Mouse (Mus musculus) urinary bladder, postnatal 36 days (tissue): Measurements from ENCODE around the gene Tnrc6b.

Experiments used
- DNase-seq, 2 experiments: peaks; one replicate each; pipeline ENCODE4 v3.0.0; 2022; ENCODE audit warnings: low spot score in 2 of 2, mixed read lengths in 1 of 2

The Tnrc6b gene

DNA sequence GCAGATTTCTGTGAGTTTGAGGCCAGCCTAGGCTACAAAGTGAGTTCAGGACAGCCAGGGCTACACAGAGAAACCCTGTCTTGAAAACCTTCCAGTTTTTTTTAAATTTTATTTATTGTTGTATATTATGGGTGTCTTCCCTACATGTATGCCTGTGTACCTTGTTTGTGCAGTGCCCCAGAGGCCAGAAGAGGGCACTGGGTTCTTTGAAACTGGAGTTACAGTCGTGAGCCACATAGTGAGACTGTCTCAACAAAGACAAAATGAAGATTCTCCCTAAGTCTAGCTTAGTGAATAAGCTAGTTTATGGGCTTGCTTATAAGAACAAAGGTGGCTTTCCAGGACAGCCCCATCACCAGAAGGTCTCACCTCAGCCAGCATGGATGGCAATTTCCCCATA, 25.4 kb downstream of the Tnrc6b start:
- no peak for DNase-seq

DNA sequence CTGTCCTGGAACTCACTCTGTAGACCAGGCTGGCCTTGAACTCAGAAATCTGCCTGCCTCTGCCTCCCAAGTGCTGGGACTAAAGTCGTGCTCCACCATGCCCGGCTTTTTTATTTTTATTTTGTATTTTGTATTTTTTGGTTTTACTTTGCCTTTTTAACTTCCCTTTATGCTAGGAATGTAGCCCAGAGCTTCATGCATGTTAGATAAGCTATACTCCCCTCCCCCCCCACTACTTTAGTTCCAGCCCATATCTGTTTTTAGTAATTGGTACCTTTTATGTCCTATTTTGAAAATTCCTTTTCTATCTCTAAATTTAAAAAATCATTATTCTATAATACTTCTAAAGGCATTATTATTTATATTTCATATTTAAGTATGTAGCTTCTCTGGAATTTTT, 27.1 kb downstream of the Tnrc6b start:
- DNase-seq: no peak

DNA sequence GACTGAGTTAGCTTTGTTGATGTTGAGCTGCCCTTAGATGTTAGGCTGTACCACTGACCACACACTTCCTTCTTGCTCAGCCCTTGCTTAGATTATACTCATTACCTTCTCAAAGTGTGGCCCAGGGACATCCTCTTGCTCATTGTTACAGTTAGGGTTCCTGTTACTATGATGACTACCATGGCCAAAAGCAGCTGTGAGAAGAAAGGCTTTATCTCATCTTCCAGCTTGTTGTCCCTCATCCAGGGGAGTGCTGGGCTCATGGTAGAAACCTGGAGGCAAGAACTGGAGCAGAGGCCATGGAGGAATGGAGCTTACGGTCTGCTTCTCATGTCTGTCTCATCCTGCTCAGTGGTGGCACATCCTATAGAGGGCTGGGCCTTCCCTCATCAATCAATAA, 28.9 kb downstream of the Tnrc6b start:
- DNase-seq: no peak

DNA sequence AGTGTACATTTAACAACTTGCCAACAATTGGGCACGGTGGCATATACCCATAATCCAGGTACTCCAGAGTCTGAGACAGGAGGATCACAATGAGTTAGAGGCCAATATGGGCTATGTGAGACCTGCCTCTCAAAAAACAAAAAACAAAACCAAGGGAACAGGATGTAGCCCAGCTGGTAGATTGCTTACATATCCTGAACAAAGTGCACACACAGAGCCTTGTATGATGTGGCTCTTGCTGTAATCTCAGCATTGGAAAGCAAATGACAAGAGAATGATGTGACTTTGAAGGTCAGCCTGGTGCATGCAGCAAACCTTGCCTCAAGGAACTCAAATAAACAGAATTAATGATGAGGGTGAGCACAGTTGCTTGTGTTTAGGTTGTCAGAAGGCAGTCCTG, 30.7 kb downstream of the Tnrc6b start:
- no peak for DNase-seq

DNA sequence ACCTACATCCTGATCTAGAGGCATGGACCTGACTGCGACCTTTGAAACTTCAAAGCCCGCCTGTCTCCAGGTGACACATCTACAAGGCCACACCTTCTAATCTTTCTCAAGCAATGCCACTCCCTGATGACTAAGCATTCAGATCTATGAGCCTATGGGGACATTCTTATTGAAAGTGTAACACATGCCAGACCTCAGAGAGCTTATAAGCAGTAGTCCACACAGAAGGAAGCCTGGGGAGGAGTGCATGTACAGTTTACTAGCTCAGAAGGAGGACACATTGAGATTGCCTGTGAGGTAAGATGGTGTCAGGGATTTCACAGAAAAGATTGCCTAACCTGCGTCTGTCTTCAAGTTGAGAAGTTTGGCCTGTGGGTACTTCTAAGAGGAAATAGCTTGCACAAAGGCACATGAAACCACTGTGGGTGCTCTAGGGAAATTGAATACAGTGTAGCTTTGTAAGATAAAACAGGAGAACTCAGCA, 31.9 kb downstream of the Tnrc6b start:
- DNase-seq: no peak

DNA sequence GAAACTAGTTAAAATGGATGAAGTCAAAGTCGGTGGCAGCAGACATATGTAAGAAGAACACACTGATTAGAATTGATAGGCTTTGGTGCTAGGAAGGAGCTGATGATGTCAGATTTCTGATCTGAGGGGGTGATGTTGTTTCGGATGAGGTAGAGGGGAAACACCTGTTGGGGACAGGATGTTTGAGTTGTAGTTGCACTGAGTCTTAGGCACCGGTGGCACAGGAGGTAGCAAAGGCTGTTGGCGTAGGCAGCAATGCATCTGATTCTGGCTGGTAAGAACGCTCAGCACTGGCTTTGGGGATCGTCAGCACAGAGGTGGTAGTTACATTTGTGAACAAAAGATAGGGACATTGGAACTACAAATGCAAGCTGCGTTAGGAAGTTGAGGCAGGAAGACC, 32.5 kb downstream of the Tnrc6b start:
- DNase-seq: no peak

DNA sequence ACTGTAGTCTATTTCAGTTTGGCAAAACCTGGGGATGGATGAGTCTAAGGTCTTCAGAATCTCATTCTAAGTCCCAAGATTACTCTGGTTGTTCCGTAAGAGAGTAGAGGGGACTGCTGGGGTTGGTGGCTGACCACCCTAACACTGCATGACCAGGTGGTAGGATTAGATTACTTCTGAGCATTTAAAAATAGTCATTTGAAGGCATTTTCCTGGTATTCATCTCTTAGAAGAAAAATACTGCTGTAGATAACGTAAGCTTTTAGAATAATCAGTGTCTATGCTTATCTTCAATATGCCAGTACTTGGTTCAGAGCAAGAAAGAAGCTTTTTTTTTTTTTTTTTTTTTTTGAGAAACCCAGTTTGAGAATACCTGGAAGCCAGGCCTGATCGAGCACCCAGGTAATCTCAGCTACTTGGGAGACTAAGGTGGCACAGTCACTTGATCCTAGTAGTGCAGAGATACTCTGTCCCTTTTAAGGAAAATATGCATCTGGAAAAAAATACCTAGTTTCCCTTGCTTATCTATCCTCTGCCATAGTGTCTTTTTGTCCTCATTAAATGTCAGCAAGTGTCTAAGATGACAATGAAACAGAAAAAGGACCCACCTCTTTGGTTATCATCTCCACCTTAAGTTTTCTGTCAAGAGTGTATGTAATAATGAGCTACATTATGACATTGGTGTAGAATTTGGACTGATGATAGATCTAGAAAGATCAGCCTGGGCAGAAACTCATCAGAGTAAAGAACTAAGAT, 33.7 kb downstream of the Tnrc6b start:
- no peak for DNase-seq

DNA sequence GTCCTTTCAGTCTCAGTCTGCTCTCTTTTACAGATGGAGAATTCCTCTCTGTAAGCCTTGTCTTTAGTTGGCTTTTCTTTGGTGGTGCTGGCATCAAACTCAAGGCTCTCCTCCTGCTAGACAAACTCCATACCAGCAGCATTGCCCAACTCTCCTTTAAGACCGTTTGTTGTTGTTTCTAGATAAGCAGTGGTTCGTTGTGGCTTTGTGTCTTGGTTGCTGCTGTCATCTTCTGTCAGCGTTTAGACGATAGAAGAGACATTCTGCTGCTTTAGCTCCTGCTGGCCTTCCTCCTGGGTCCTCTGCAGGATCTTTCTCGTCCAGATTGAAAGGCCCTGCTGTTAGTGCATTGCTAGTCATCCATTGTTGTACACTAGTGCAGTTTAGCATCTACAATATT, 37.9 kb downstream of the Tnrc6b start:
- DNase-seq: no peak

DNA sequence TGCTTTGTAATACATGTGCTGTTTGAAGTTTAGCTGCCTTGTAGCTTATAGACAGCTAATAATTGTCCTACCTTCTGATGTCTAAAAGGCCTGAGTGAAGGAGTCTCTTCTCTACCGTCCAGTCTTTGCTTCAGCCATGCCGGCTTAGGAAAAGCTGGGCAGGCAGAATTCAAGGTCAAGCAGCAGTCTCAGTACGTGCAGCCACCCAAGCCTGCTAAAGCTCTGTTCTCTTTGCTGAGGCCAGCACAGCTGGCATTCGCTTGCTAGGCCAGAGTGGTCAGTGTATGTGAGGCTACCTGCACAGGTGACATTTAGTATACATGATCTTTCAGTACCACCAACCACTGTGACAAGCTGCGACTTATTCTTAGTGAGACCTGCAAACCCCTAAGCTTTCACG, 42.2 kb downstream of the Tnrc6b start:
- DNase-seq: no peak

DNA sequence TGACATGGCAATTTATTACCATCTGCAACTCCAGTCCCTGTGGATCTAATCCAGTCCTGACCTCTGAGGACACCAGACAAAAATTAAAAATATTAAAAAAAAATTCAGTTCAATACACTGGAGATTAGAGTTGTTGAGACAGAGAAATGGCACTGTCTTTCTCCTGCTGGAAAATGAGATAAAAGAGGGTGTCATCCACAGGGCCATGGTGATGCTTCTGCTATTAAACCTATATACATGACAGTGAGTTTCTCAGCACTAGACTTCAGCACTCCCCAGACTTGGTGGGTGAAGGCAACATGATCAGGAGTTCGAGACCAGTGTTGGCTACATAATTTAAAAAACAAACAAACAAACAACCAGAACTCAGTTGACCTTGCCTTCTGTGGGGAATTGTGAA, 43.0 kb downstream of the Tnrc6b start:
- no peak for DNase-seq

DNA sequence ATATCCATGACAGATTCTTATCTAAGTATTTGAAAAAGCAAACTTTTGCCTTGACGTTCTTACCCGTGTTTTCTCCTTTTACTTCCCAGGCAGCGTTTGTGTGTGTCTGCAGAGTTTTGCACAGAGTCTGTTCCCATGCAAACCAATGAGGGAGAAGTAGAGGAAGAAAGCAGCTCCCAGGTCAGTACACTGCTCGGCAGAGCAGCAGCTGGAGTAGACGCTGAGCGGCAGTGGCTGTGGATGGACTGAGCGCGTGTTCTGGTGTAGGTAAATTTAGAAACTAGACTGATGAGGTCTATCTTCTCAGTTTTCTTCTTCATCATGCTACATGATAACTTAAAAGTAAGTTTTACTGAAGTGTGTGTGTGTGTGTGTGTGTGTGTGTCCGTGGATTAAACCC, 48.3 kb downstream of the Tnrc6b start:
- DNase-seq: no peak

DNA sequence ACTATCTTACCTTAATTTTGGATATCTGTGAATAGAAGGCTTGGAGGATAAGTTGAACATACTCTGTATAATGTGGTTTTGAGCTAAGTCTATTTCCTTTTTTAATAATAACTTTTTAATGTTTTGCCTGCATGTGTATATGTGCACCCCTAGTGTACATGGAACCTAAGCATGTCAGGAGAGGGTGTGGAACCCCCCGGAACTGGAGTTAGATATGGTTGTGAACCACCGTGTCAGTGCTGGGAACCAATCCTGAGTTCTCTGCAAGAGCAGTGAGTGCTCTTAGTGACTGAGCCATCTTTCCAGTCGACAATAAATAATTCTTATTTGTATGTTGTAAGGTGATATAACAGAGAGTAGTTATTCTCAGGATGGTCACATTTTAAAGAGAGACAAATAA, 49.4 kb downstream of the Tnrc6b start:
- DNase-seq: no peak

DNA sequence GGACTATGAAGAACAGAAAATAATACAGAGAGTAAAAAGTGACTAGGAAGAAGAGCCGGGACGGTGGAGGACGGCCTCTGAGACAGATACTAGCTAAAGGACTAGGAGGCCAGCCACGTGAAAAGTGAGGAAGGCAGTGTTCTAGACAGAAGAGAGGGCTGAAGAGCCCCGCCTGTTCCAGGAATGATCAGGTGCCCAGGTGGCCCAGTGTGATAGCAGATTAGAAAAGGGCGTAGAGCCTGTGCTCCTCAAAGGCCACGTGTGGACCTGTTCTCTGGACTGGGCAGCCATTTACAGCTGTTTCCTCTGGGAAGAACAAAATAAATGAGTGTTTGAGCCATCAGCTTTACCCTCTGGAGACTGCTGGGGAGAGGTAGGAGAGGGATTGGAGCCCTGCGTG, 49.8 kb downstream of the Tnrc6b start:
- no peak for DNase-seq

DNA sequence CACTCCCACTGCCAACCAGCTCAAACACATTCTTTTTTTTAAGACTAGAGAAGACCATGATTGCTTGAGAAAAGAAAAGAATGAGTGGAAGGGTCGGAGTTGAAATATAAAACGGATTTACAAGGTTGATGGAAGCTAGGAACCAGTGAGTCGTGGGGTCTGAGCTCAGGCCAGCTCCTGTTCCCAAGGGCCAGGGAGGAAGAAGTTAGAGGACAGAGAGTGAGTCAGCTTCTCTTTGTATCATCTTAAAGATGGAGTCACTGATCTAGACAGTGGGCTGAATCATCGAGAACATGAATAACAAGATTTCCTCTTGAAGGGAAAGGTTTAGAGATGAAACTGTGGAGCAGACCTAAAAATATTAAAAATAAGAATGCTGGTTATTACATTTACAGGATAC, 51.5 kb downstream of the Tnrc6b start:
- DNase-seq: no peak

DNA sequence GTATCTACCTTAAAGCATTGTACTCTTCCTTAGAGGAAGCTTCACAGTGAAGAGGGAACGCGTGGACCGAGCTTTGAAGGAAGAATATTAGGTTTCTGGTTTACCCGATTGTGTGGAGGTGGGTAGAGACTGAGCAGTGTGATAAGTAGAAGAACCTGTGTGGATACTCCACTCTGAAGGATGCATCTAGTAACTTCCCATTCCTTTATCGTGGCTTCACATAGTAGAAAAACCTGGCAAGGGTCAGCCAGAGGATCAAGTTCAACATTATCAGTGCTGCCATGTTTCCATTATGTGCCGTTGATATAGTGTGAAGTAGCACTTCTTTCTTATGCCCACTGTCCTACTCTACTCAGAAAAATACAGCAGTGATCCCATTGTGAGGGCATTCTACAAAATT, 53.6 kb downstream of the Tnrc6b start:
- DNase-seq: no peak

DNA sequence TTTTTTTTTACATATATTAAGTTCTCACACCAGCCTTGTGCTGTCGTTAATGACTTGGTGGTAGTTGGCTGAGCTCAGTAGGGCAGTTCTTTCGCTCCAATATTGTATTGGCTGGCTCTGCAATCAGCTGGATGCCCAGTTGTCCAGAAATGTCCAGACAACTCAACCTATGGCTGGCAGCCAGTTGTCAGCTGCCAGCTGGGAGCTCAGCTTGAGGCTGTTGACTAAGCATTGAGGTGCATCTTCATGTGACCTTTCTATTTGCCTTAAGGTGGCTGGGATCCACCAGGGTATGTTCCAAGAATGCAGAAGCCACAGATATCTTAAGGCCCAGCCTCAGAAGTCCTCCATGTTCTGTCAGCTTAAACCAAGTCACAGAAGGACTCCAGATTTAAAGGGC, 54.3 kb downstream of the Tnrc6b start:
- DNase-seq: peak in 1 of 2 experiments; percentile 19

DNA sequence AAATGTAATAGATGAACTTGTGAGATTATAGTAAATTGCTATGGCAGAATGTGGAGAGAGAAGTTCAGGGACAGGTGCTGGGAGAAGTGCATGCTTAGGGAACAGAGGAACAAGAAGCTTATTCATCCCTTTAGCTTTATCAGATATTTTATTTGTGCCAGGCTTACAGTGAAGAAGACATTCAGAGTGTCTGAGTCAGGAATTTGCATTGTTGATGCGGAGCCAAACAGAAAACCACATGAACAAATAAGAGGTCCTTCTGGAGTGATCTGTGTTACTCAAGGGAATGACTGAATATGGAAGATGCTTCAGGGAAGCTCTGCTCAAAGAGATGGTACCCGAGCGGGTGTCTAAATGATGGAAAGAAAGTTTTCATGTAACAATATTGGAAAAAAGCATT, 57.1 kb downstream of the Tnrc6b start:
- no peak for DNase-seq

DNA sequence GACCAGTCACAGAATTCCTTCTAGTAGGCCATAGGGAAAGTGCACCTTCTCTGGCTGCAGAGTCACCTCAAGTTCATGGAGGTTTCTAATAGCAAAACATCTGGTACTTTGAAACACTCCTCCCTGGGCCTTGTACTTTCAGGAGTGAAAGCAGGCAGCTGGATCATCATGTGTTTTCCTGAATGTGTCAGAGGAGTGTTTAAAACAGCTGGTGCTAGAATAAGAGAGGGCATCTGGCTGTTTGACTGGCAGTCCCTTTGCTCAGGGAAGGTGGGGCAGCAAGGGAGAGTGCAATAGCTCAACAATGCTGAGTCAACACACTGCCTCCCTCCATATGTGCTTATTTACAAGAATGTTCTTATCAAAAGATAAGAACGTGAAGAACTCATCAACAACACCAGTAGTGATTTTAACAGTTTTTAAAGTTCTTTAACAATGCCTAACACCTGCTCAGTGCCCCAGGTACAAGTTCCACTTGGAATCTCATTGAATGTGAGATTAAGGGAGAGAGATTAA, 60.9 kb downstream of the Tnrc6b start:
- DNase-seq: peak in 1 of 2 experiments; percentile 2

DNA sequence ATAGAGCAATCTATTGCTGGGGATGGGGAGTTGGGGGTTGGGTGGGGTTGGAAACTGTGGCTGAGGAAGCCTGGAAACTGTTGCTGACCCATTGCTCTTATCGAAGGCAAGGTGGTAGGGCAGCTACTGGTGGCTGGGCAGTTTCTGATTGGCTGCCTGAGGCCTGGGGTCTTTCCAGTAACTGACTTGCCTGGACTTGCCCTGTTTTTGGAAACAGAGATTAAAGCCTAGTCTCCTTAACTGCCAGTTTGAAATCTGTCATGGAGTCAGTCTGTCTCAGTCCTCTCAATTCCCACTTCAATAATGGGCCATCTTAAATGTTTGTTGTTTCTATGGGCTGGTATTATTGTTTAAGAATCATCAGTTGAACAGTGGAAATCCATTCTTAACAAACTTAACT, 63.6 kb downstream of the Tnrc6b start:
- DNase-seq: no peak

DNA sequence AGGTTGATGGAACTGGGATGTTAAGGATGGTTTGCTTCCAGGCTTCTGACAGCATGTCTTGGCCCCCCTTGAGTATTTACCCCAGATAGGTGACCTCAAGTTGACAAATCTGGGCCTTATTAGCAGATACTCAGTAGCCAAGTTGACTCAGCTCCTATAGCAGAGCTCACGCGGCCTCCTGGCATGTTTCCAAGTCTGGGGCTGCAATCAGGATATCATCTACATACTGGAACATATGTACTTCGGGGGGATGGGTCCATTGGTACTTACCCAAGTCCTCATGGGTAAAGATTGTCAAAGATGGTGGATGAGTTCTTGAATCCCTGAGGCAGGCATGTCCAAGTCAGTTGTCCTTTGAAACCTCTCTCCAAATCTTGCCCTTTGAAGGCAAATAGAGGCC, 67.9 kb downstream of the Tnrc6b start:
- DNase-seq: no peak

DNA sequence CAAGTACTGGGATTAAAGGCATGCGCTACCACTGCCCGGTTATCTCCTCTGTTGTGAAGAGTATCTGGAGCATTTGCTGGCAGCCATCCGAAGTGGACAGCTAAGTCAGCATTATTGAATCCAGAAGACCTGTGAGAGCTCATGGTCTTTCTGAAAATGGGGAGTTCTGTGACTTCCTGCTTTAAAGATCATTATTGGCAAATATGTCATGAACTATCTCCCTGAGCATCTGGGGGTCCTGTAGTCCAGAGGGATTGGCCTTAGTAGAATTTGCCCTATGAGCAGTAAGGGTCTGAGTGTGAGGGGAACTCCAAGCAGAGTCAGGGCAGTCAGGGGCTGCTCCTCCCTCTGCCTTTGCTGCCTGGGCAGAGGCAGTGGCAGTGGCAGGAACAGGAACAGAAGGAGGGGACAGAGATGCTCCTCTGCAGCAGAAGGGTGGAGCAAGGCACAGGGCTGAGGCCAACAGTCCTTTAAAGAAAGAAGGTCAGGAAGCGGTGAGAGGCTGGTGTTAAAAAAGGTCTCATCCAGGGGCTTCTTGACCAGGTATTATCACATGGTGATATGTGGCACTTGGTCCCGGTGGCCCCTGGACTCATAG, 69.1 kb downstream of the Tnrc6b start:
- no peak for DNase-seq

DNA sequence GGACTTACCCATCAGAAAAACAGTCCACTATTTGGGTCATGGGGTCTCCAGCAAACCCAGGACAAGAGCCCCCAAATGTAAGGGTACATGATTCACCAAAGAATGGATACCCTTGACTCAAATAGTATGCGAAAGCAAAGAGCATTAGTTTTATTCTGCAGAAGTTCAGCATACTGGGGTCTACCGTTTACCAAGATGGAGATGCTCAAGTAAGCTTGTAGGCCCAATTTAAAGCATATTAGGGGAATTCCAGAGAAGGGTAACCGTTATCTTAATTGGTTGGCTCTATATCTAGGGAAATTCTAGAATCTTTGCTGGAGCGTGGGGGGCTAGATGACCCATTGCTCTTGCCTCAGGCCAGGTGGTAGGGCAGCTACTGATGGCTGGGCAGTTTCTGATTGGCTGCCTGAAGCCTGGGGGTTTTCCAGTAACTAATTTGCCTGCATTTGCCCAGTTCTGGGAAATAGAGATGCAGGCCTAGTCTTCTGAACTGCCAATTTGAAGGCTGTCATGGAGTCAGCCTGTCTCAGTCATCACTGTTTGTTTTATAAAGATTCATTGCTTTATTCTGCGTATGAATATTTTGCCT, 70.2 kb downstream of the Tnrc6b start:
- DNase-seq: no peak

DNA sequence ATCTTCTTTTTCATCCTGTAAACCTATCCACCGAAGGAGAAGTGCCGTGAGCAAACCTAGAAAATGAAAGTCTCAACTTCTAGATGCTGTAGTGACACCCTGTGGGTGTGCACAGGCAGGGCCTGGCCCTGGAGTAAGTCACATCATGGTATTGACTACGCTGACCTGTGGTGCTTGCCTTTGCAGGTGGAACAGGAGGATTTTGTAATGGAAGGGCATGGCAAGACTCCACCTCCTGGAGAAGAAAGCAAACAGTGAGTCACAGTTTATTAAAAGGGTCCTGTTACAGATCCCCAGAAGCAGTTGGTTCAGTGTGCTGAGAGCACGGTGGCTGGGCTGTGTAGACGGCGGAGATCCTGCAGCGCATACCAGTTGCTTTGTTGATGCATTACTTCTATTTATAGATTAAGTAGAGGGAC, 73.4 kb downstream of the Tnrc6b start:
- DNase-seq: peak; percentile 23 to 34
